Mouse (Mus musculus) small intestine, adult 2 months (tissue): ENCODE data around the gene Hyou1.

Experiments used
- CTCF ChIP-seq: fragments of 200-500 bp; IDR thresholded peaks from 2 replicates; pipeline ENCODE4 v1.5.1; 2012; ENCODE audit warnings: low read depth, mild to moderate bottlenecking, control low read depth, inconsistent platforms, low read length, moderate library complexity, mixed read lengths; ENCODE audit not compliant: insufficient replicate concordance, insufficient read length; ENCODE audit errors: extremely low read depth
- POLR2A ChIP-seq: fragments of 200-500 bp; IDR thresholded peaks from 2 replicates; pipeline ENCODE4 v1.6.1; 2012; ENCODE audit warnings: low read depth, mild to moderate bottlenecking, control low read depth, inconsistent platforms, low read length, moderate library complexity

DNA sequence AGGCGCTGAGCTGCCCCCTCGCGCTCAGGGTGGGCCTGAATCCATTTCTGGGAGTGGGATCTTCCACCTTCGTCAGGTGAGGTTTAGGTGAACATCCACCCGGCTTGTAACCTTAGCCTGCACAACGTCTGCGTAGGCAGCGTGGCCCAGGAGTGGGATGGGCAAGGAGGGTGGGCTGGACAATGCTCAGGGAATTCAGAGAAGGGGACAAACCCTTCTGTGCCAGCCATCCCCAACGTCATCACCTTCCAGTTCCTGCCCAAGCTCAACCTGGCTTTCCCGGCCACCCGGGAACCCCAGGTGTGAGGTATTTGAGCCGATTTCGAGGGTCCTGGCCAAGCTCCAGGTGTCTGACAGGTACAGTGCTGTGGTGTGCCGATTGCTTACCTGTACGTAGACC lies 572 bp downstream of the Hyou1 start:
- TF ChIP-seq CTCF (no peak), POLR2A (no peak)
